Mouse (Mus musculus) cerebellum, postnatal 10 days (tissue): ENCODE results near the gene Scaf11.
"Not testable (repeated sequence)": the region's sequence is repeated elsewhere in the genome, so short reads cannot be mapped to it uniquely, and the experiment has no call there.

ENCODE experiments used
- DNase-seq, 2 experiments: peaks; one replicate each; pipeline ENCODE4 v3.0.0; 2021; ENCODE audit warnings: mixed read lengths in 2 of 2

Gene Scaf11

GRCm38 (mm10) chr15:96463821-96464220, 3.2 kb upstream of the Scaf11 start:
- DNase-seq, result no peak

DNA sequence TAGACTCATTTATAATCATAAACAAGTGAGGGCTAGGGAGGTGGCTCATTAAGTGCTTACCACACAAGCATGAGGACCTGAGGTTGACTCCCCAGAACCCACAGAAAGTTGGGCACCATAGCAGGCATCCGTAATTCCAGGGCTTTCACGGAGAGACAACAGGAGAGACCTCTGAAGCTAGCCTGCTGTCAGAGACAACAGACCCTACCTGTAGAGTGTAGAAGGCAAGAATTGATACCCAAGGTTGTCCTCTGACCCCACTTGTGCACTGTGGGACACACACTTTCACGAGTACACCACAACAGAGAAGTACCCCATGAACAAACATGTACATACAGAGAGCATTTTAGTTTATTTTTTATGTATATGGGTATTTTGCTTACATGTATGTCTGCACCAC, 2.0 kb upstream of the Scaf11 start:
- no peak for DNase-seq

DNA sequence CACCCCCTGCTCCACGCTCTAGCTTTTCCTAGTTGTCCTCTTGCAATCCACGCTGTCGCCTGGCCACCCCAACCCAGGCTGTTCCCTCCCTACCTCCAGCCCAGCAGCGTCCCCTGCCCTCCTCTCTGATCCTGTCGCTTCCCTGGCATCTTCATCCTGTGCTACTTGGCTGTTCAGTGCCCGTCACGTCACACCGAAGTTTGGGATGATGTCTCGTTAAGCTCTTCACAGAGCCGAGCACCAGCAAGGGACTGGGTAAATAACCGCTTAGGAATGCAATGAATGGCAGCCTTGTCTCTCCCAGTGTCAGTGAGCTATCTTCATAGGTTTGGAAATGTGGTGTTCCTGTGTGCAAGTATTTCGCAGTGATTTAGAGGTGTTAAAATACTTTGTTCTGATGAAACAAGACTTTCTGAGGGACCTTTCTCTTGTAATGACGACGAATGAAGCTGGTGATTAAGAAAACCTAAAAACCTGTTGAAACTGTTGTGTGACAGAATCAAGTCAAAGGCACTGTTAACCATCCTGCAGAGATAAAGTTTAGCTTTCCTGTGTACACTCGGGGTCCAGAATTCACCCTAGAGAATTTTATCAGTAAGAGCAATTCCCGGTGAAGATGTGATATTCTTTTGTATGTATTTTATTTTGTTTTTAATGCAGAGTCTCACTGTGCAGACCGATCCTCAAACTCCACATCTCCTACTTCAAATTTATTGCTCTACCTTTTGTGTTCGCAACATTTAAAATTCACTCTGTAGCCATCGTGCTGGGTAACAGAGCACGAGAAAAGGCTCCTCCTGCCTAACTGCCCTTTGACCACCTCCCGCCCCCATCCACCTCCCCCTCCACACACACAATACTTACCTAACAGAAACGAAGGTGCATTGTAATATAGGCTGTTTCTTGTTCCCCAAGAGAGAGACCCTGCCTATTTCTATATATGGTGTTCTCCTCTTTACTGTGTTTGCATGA, 1.2 kb upstream of the Scaf11 start:
- peak in 1 of 2 experiments; percentile 74 for DNase-seq

GRCm38 (mm10) chr15:96460451-96460729, 253 bp downstream of the Scaf11 start:
- no peak for DNase-seq

- DNase-seq, result peak; percentile 72 to 75
Measured at GRCm38 (mm10) chr15:96459741-96460450, 747 bp downstream of the Scaf11 start.

DNA sequence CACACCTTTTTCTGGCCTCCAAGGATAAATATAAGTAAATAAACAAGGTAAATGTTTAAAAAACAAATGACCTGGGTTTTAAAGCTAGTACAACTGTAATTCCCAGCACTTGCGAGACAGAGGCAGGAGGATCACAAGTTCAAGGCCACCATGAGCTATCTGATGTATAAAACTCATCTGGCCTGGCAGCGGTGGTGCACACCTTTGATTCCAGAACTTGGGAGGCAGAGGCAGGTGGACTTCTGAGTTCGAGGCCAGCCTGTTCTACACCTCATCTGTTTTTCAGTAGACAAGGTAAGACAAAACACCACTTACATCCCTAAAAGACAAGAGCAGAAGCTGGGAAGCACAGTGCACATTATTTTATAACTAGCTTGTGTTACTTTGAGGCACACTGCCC, 2.4 kb downstream of the Scaf11 start:
- DNase-seq, result no peak

DNA sequence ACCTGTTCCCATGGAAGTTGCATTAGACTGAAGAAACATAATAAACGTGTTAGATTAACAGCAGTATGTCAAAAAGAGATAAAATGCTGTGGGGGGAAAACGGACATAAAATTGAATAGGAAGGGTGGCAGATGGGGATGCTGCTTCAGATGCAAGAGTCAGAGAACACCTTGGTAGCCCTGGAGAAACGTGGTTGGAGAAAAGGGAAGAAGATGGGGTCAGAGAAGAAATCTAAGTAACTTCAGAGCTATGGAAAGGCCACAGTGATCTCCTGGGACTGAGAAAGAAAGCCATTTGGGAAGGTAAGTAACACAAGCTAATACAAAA, 3.3 kb downstream of the Scaf11 start:
- no peak for DNase-seq

- DNase-seq, result no peak
Measured at GRCm38 (mm10) chr15:96456651-96457337, 3.8 kb downstream of the Scaf11 start.

DNA sequence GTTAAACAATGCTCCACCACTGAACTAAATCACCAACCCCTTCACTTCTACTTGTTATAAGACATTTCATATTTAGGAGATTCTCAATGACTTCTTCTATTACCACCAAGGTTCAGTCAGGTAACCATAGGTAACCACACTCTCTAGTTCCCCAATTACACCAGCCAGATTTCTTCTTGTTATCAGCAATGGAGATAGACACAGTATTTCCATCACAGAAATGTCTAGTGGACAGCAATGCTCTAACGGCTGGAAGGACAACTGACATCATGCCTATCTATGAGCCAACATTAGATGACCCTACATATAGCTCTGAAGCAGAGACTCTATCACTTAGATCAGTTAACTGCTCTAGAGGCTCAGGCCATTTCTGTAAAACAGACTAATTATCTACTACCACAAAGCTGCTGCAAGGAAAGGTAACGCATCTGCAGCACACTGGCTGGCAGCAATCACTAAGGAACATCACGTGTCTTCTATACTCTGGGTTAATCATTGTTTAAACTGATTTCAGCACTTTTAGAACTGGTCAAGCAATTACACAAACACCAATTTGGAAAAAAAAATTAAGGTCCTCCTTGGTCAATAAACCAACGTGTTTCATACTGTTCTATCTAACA, 4.9 kb downstream of the Scaf11 start:
- no peak for DNase-seq

- DNase-seq, result no peak
Measured at GRCm38 (mm10) chr15:96453346-96453745, 7.3 kb downstream of the Scaf11 start.

DNA sequence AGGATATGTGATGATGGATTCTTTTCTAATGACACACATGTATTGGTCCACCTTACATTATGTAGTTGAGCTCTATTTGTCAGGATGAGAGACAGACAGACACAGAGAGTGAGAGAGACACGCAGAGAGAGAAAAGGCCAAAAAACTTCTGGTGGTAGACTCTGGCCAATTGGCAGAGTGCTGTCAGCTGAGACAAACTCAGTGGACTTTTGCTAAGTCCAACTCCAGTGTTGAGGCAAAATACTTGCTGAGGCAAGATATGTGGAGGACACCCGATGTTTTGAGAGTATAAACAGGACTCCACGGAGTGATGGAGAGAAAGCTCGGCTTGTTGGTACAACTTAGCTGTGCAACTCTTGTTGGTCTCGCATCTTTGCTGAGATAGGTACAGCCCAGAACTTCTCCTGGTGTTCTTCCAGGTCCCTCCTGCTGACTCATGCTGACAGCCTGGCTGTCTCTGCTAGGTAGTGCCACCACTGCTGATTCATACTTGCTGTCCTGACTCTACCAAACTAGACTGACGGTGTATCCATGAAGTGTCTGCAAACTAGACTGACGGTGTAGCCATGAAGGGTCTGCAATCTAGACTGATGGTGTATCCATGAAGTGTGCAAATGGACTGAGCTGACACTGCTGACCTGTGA, 11.9 kb downstream of the Scaf11 start:
- DNase-seq, result no peak

DNA sequence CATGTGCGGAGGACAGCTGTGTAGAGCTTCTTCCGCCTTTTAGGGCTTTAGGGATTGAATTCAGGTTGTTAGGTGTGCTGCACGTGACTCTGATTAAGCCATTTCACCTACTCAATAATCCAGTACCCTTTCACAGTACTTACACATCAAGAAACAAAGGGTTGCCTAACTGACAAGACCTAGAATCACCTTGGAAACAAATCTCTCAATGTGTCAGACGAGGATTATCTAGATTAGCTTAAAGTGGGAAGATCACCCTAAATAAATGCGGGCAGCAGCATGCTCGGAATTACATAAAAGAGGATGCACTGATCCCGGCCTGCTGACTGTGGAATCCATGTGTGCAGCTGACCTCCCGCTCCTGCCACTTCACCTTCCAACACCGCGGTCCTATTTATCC, 13.9 kb downstream of the Scaf11 start:
- no peak for DNase-seq

DNA sequence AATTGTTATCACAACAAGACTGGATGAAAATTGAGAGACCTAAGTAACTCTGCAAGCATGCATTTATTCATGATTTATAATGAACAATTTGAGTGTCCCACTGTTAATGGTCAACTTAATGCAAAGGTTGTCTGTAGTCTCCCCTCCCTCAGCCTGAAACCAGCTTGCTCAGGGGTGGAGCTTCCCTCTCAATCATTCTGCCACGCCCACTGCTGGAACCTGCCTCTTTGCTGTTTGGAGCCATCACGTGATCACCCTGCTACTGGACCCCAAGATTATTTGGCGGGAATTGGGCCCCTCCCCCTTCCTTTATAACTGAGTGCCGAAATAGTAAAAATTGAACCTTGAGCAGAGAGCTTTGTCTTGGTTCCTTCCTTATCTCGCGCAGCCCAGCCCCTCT, 19.2 kb downstream of the Scaf11 start:
- not testable (repeated sequence) for DNase-seq

- no peak for DNase-seq
Measured at GRCm38 (mm10) chr15:96434202-96434601, 26.4 kb downstream of the Scaf11 start.

- DNase-seq, result no peak
Measured at GRCm38 (mm10) chr15:96419920-96420319, 40.7 kb downstream of the Scaf11 start.

GRCm38 (mm10) chr15:96418161-96418560, 42.5 kb downstream of the Scaf11 start:
- no peak for DNase-seq

GRCm38 (mm10) chr15:96408717-96409121, 51.9 kb downstream of the Scaf11 start:
- no peak for DNase-seq

GRCm38 (mm10) chr15:96407151-96407550, 53.5 kb downstream of the Scaf11 start:
- DNase-seq, result no peak

- no peak for DNase-seq
Measured at GRCm38 (mm10) chr15:96406253-96406652, 54.4 kb downstream of the Scaf11 start.

DNA sequence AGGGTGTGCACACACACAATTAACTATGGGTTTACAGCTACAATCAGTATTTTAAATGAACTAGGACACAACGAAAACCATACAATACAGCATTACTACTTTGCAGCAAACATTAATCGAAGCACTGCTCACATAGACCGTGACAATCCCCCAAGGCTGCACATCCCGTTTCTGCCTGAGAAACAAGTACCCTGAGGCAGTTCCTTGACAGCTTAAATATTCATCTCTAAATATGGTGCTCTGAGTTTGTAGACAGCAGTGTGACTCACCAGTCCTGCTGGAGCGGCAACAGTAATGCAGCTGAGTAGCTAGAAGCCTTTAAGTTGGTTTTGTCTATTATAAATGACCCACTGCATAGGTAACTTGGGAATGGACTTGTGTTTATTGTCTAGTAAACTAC, 55.1 kb downstream of the Scaf11 start:
- DNase-seq, result no peak

DNA sequence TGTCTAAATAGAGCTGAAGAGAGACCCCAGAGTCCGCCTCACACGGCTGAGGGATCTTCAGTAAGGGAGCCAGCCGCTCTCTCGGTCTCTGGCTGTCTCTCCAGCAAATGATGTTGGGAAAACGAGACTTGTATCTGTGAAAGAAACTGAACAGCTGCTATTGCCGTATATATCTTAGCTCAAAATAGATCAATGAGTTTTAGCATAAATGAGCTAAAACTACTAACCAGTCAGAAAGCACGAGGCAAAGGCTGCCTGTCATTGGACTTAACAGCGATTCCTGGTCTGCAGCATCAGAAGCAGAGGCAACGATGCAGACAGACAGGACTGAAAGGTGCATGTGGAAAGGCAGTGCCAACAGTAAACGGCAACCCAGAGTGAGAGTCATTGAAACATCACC, 62.3 kb downstream of the Scaf11 start:
- no peak for DNase-seq

DNA sequence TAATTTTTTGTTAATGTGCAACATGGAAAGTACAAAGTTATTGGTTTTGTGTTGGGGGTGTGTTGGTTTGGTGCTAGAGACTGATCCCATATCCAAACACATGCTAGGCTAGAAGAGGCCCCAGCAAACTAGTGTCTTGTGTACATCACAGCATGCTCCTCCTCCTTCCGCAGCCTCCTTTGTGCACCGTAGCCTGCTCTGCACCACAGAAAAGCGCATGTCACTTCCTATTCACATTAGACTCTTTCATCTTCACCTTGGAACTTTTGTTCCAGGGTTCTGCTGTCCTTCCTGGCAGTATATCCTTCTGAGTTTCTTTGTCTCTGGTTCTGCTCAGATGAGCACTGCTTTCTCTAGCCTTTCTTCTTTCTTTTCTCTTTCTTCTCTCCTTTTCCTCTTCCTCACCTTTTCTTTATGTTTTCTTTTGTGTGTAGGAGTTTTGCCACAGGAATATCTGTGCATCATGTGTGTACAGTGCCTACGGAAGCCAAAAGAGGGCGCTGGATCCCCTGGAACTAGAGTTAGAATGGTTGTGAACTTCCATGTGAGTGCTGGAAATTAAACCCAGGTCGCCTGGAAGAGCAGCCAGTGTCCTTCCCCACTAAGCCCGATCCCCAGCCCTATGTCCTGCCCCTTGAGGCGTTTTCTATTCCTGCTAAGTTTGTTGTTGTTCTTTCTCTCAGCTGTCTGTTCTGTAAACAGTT, 63.9 kb downstream of the Scaf11 start:
- no peak for DNase-seq
